In genomic region chr12:99884269-99885261, GRCm38 (mm10) we compare ENCODE assay signal across 8 mouse cellular contexts. TPM values are rescaled to one million over a fixed set of nuclear protein-coding genes. Genes with fewer than 3 reads are reported as not detected.
A peak's percentile ranks its signal among the peaks of the same experiment; 100 is the strongest.
DNase-seq lines count a peak whose midpoint lies in the region; ATAC-seq and TF ChIP-seq lines count a peak whose summit lies in the region.

TSS of gene Efcab11 (minus strand) at chr12:99884439.
TSS of gene Tdp1 (plus strand) at chr12:99884517.

- peak within 1 kb of the TSS; percentile 95 for H3K9ac ChIP-seq in forebrain, embryonic 13.5 days
- peak within 1 kb of the TSS; percentile 83 for H3K9ac ChIP-seq in neural tube, embryonic 15.5 days (replicated peaks)

- peak; percentile 83 for ATAC-seq in forebrain, embryonic 13.5 days
- ATAC-seq in neural tube, embryonic 15.5 days (ENCODE audit: low FRiP score): peak; percentile 85

- H3K27ac ChIP-seq in forebrain, embryonic 13.5 days: peak within 1 kb of the TSS; percentile 84
- H3K27ac ChIP-seq in neural tube, embryonic 15.5 days (replicated peaks): peak within 1 kb of the TSS; percentile 80

- DNase-seq in c-Kit-positive CD71-positive TER-119-positive erythroid progenitor cells, embryonic 14.5 days (ENCODE audit: low spot score): peak; percentile 79
- peak; percentile 95 to 98 for DNase-seq in heart, postnatal 14 days
- DNase-seq in layer of hippocampus, adult 11-12 months (ENCODE audit: low spot score): peak; percentile 89
- DNase-seq in lung, adult 18-20 months: peak; percentile 90 to 93
- peak; percentile 92 for DNase-seq in testis, postnatal 14 days (ENCODE audit: low spot score)

- H3K4me3 ChIP-seq in E14TG2a.4 (replicated peaks; ENCODE audit: low read length): peak within 1 kb of the TSS; percentile 98
- peak within 1 kb of the TSS; percentile 89 for H3K4me3 ChIP-seq in forebrain, embryonic 13.5 days
- H3K4me3 ChIP-seq in neural tube, embryonic 15.5 days (replicated peaks): peak within 1 kb of the TSS; percentile 77

- peak within 1 kb of the TSS; percentile 78 for H3K4me2 ChIP-seq in forebrain, embryonic 13.5 days
- peak within 1 kb of the TSS; percentile 98 for H3K4me2 ChIP-seq in neural tube, embryonic 15.5 days

- H3K36me3 ChIP-seq in E14TG2a.4 (ENCODE audit: insufficient read depth, low read length): peaks cover 4% of the 10 kb centered on the region; the same call in 1 of the 2 replicates
- peaks cover 7% of the 10 kb centered on the region for H3K36me3 ChIP-seq in forebrain, embryonic 13.5 days (ENCODE audit: poor library complexity, severe bottlenecking)
- no peaks in the 10 kb centered on the region for H3K36me3 ChIP-seq in neural tube, embryonic 15.5 days

- intact Hi-C loops in heart, postnatal 14 days (cut with DNase I): loop anchor here (5.0 kb wide), 1 partner anchor 322 kb away; the partner anchor contains the start of gene Foxn3

- H3K4me1 ChIP-seq in E14TG2a.4 (replicated peaks; ENCODE audit: low read depth, low read length): peaks cover 20% of the 10 kb centered on the region
- H3K4me1 ChIP-seq in forebrain, embryonic 13.5 days: peaks cover 35% of the 10 kb centered on the region
- peaks cover 26% of the 10 kb centered on the region for H3K4me1 ChIP-seq in neural tube, embryonic 15.5 days

- H3K9me3 ChIP-seq in E14TG2a.4 (ENCODE audit: low read length): no peaks in the 10 kb centered on the region
- H3K9me3 ChIP-seq in forebrain, embryonic 13.5 days (replicated peaks): no peaks in the 10 kb centered on the region
- no peaks in the 10 kb centered on the region for H3K9me3 ChIP-seq in neural tube, embryonic 15.5 days (replicated peaks)

- H3K27me3 ChIP-seq in E14TG2a.4 (ENCODE audit: insufficient read depth, low read length): no peaks in the 10 kb centered on the region
- H3K27me3 ChIP-seq in forebrain, embryonic 13.5 days: no peaks in the 10 kb centered on the region
- H3K27me3 ChIP-seq in neural tube, embryonic 15.5 days (replicated peaks): no peaks in the 10 kb centered on the region

- whole genome bisulfite sequencing in forebrain, embryonic 13.5 days: under 1% methylated on average over 67 of the region's 73 CpGs
- under 1% methylated on average over 72 of the region's 73 CpGs for WGBS in neural tube, embryonic 15.5 days

- no peak for TF ChIP-seq CTCF in E14TG2a.4 (conservative IDR thresholded peaks at IDR 0.05; ENCODE audit: low read length)

RNA-seq across cellular contexts. Expression of gene Efcab11, which starts in this region (rescaled TPM):
- 15.3 and 18.3 TPM in 2 replicates for polyA plus RNA-seq in forebrain, embryonic 13.5 days (2015; fragmentation: Nextera tagmentation; extraction: Ambion mirVana)
- total RNA-seq in heart, postnatal 14 days (2021): under 1 TPM; 0.62 to 0.90 TPM
- polyA plus RNA-seq in neural tube, embryonic 15.5 days (2015; fragmentation: Nextera tagmentation; extraction: Ambion mirVana): 2.5 and 4.1 TPM in 2 replicates

RNA-seq across cellular contexts. Expression of gene Tdp1, which starts in this region (rescaled TPM):
- polyA plus RNA-seq in forebrain, embryonic 13.5 days (2015; fragmentation: Nextera tagmentation; extraction: Ambion mirVana): 76.4 and 80.9 TPM in 2 replicates
- 10 to 100 TPM in 1 of 2 experiments, 1 to 10 TPM in 1; 9.7 to 11.8 TPM for total RNA-seq in heart, postnatal 14 days (2021)
- polyA plus RNA-seq in neural tube, embryonic 15.5 days (2015; fragmentation: Nextera tagmentation; extraction: Ambion mirVana): 43.7 and 45.0 TPM in 2 replicates

Comparison
In these comparisons a context has a peak if more than half of its experiments do, and no peak if none do; other contexts are left out.
1. Peak in every context shown above with its lines: DNase-seq, ATAC-seq, H3K4me3 ChIP-seq and H3K27ac ChIP-seq.